Mouse (Mus musculus) embryonic fibroblast, embryonic 13.5 days (primary cell): ENCODE results near the gene Ctsc.

ENCODE experiments used
- CTCF ChIP-seq: IDR thresholded peaks from 2 replicates; pipeline ENCODE4 v1.5.1; 2011; ENCODE audit warnings: mild to moderate bottlenecking, control low read depth, low read length, moderate library complexity, borderline replicate concordance; ENCODE audit not compliant: insufficient read depth
- POLR2A ChIP-seq: IDR thresholded peaks from 2 replicates; pipeline ENCODE4 v1.6.1; 2011; ENCODE audit warnings: low read depth, mild to moderate bottlenecking, control low read depth, low read length, moderate library complexity

- TF ChIP-seq CTCF (no peak), POLR2A (no peak)
These were observed 42.9 kb downstream of the Ctsc start for GRCm38 (mm10) chr7:88320628-88321336.
